Mouse (Mus musculus): ENCODE results near the gene Grik2.
"Not testable (repeated sequence)": the region's sequence is repeated elsewhere in the genome, so short reads cannot be mapped to it uniquely, and the experiment has no call there.

Grik2 gene

DNA sequence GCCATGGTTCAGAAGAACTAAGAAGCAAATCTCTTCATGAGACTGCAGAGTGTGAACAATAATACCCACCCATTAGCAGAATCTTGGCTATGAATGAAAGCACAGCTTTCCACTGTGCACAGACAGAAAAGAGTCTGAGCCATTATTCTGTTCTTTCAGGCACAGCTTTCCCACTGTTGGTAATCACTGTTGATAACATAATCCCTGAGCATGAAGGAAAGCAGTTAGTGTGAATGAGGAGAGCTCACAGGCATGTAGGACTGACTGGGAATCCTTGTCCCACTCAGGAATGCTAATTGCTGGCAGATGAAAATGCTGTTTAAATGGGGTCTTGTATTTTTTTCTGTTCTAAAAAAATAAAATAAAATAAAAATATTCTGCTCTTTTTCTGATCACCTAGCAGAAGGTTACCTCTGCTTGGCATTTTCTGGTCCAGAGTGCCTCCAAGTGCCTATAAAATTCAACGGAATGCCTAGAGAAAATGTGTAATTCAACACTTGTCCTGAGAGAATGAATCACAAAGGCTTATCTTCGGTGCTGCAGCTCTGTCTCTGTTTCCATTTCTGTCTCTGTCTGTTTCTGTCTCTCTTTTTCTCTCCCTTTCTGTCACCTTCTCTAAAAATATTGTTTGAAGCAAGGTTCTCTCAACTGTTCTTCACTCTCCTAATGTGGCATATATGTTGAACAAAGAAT is 532.2 kb downstream of the Grik2 start:
- DNase-seq, result no peak

DNA sequence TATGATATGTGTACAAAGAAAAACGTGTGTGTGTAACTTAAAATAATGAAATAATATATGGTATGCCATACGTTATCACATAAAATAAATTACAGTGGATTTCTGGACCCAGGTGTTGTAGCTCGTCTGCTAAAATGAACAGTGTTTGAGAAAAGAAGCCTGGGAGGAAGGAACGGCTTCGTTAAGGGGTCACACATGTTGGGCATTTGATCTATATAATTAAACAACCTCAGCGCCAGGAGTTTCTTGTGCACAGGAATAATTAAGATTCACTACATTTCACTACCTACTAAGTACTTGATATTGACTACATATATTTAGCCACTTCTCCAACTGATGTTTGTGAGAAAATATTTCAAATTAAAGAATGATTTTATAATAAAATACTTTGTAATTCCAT is 551.2 kb downstream of the Grik2 start:
- DNase-seq, result not testable (repeated sequence)

DNA sequence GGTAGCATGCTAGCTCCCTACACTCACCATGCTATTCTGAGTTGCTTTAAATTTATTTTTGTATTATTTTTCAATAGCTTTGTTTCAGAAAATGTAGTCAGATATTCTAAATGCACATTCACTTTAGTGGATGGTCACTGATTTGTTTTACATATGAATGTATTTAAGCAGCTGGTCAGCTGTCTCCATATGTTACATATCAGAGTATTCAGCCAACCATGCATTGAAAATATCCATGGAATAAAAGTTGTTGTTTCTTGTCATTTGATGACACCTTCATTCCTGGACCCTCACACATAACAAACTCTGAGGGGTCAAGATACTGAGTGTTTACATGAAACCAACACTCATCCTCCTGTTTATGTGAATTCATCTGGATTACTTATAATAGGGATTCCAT is 551.7 kb downstream of the Grik2 start:
- DNase-seq, result not testable (repeated sequence)

DNA sequence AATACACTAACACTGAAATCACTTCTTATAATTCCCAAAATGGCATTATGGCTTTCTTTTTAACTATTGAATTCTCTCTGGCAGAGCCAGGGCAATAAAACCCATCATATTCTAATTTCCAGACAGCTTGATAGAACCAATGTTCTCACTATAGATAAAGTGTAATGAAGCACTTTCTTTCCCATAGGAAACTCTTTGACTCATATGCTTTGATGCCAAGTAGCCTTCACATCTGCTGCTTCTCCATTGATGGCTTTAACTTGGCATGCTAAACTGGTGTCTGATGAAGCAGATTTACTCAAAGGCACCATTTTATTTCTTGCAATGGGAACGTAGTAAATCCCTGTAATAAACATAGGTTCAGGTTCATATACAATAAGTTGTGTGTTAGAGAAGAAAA is 568.5 kb downstream of the Grik2 start:
- DNase-seq, result no peak

DNA sequence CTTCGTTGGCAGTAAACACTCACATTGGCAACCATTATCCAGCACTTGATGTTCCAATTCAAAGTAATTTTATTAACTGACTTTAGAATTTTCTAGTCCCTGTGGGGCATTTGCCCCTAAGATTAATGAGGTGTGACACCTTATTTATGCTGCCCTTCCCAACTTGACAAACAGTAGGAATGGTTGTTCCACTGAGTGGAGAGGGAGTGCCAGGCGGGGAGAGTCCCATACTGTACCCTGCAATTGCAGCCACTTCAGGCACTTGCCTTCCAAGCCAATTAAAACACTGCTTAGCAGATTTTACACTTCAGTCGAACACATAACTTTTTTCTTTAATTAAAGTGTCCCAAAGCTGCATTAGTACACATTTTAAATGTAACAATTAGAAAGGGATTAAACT is 568.9 kb downstream of the Grik2 start:
- DNase-seq, result no peak

DNA sequence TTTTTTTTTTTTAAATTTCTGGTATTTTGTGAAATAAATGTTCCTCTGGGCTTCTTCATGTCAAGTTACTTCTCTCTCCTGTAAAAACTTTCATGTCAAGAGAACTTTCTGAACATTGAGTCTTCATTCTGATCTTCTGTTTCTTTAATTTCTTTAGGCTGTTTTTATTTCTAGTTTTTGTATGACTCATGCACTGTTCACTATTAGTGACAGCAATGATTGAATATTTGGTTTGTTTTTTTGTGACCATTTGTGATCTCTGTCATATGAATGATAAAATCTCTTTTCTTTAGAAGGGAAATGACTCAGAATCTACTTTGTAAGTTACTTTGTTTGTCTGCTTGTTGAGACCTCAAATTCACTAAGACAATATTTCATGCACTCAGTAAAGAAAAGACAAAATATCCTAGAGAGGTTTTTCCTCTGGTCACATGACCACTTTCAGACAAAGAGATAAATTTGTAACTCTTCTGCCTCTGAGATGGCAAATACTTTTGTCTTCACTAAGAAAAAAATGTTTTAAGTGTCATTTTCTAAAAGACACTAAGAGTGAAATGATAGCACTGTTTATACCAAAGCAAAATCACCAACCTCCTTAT is 596.7 kb downstream of the Grik2 start:
- no peak for DNase-seq

DNA sequence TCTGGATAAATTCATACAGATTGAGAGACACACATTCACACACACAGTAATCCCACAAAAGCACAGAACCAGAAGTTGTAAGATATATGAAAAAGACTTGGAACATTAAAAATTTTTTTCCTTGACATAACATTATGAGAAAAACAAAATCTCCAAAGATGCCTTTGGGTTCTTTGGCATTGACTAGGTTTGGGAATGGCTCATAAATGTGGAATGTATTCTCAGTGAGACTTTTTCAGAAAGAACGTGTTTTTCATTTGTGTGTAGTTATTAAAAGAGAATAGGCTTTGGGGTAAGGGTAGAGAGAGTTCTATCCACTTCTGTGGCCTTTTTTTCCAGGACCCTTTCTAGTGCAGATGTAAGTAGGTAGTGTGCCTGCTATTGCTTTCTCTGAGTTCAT is 597.3 kb downstream of the Grik2 start:
- no peak for DNase-seq

DNA sequence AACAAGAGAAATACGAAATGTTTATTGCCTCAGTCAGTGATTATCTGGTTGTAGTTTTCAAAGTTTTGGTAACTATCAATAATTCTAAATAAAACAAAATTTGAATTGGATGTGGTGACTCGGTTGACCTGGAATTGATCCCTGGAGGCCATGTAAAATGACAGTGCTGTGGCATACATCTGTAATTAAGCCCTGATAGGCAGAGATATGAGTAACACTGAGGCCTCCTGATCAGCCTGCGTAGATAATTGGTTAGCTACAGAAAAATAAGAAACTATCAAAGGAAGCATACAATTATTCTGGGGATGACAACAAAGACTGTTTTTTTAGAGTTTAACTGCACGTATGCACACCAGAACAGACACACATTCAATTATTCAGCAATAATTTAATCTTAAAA is 634.4 kb downstream of the Grik2 start:
- DNase-seq, result no peak

DNA sequence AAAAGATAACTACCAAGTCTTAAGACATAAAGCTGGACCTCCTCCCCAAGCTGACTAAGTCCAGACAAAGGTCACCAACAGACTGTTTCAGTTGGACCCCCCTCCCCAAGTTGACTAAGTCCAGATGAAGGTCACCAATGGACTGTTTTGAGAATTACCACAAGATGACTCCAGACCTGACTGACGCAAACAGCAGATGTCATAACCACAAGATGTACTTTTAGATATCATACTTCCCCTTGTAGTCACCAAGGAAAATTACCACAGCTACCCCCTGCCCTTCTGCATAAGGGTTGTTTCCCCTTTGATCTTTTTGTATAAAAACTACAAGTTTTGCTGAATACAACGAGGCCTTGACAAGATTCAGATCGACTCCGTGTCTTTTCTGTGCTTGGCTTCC is 637.1 kb downstream of the Grik2 start:
- DNase-seq, result not testable (repeated sequence)

DNA sequence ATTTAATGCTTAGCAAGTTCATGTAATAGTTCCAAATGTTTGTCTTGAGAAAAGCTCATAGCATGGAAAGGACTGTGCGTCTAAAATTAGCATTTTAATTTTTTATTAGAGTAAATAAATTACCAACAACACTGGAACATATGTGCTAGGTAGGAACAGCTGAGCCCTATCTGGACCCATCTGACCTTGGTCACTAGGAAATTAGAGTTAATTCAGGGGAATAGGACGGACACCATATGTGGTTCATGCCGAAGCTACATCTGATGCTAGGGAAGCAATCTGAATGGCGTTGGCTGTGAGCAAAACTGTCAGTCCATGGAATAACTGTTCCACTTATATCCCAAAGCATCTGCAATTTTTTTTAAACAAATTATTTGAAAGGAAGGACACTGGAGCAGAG is 638.9 kb downstream of the Grik2 start:
- DNase-seq, result no peak

DNA sequence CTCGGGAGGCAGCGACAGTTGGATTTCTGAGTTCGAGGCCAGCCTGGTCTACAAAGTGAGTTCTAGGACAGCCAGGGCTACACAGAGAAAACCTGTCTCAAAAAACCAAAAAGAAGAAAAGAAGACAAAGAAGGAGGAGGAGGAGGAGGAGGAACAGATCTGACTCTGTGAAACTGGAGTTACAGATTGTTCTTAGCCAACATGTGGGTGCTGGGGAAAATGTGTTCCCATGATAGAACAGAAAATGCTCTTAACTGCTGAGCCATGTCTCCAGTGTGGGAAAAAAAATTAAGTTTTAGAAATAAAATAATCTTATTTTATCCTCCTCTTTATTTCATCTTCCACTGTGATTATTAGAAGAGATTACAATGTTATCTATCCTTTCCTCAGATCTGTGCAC is 645.9 kb downstream of the Grik2 start:
- DNase-seq, result no peak

DNA sequence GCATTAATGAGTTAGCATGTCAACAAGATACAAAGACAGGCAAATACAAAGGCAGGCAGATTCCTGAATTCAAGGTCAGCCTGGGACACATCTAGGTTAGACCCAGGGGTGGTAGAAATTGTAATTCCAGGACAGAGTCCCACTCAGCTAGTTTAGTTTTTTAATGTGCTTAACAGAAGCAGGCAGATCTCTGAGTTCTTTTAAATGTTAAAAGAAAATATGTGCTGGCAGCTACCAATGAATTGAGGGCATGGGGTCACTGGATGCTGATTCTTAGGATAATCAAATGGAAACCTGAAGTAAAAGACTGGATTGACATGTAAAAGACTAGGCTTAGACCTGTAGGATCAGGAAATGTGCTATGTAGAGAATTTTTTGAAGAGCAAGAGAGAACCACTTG is 651.8 kb downstream of the Grik2 start:
- no peak for DNase-seq

DNA sequence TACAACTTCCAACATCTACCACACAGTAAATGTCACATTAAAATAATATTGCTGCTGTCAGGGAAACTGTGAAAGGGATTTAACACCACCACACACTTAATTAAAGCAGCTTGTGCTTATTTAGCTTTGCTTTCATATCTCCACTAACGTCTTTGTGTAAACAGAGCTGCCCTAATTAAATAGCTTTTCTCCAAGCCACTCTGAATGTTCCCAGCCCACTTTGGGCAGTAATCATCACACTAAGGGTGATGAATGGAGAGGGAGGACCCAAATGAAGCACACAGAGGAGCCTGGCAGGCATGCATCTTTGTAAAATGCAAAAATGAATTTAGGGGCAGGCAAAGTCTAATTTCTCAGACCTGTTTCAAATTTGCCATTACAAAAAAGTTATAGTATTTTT is 657.3 kb downstream of the Grik2 start:
- DNase-seq, result no peak

DNA sequence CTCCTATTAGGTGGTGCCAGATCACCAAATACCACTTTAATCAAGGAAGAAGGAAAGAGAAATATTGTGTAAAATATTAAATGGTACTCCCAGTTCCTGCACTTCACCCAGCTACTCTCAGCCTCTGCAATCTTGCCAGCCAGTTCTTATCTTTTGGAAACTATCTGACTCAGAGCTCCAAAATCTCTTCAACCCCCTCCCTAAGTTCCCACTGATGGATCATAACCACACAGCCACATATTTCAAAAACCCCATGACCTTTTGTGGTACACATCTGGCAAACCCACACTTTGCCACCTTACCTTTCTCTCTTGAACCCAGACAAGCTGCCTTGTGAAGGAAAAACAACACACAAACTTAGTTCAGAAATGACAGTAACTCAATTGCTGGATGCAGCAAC is 738.2 kb downstream of the Grik2 start:
- DNase-seq, result no peak

DNA sequence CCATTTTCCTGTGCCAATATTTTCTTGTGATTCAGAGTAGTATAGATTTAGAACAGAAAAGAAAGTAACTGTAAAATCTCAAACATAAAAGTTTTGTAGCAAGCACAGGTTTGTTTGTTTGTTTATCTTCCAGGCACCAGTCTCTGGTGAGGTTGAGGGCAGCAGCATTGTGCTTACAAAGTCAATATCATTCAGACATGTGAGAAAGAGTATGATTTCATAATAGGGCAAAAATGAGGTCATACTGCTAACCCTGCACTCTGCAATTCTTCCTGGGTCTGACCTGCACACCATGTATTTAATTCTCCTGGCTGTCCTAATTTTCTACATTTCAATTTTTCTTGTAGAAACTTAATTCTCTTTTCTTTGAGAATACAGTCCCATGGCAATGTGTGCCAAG is 739.2 kb downstream of the Grik2 start:
- DNase-seq, result no peak
